Mouse (Mus musculus) midbrain, embryonic 15.5 days (tissue): ENCODE measurements around the gene Insig1. TPM values are rescaled to one million over a fixed set of nuclear protein-coding genes. Genes with fewer than 3 reads are reported as not detected.

Source experiments
- ATAC-seq: fragments of 200-750 bp; cut with Nextera tagmentation; replicated peaks from 2 replicates; pipeline ENCODE4 v1.8.0; 2017; ENCODE audit warnings: moderate TSS enrichment
- H3K27ac ChIP-seq: fragments of 300-500 bp; sonication (generic); 2 replicates; pipeline ENCODE4 v1.5.1; 2015; ENCODE audit warnings: mild to moderate bottlenecking, inconsistent platforms
- H3K27me3 ChIP-seq: fragments of 300-500 bp; sonication (generic); replicated peaks from 2 replicates; pipeline ENCODE4 v1.6.1; 2015; ENCODE audit warnings: inconsistent platforms
- H3K36me3 ChIP-seq: fragments of 300-500 bp; sonication (generic); replicated peaks from 2 replicates; pipeline ENCODE4 v1.6.1; 2015; ENCODE audit warnings: inconsistent platforms
- H3K4me1 ChIP-seq: fragments of 300-500 bp; sonication (generic); 2 replicates; pipeline ENCODE4 v1.6.1; 2015; ENCODE audit warnings: inconsistent platforms
- H3K4me2 ChIP-seq: fragments of 300-500 bp; sonication (generic); 2 replicates; pipeline ENCODE4 v1.6.1; 2015; ENCODE audit warnings: inconsistent platforms, mild to moderate bottlenecking, moderate library complexity
- H3K4me3 ChIP-seq: fragments of 300-500 bp; sonication (generic); 2 replicates; pipeline ENCODE4 v1.5.1; 2015; ENCODE audit warnings: mild to moderate bottlenecking, inconsistent platforms
- H3K9ac ChIP-seq: fragments of 300-500 bp; sonication (generic); 2 replicates; pipeline ENCODE4 v1.6.1; 2015; ENCODE audit warnings: mild to moderate bottlenecking, inconsistent platforms
- H3K9me3 ChIP-seq: fragments of 300-500 bp; sonication (generic); 2 replicates; pipeline ENCODE4 v1.6.1; 2016; ENCODE audit warnings: inconsistent platforms
- WGBS: fragments of 180-500 bp; shearing (Covaris S2); methylation state at CpG from one replicate; pipeline ENCODE4 v1.1.7; 2015; ENCODE audit warnings: mixed read lengths; 5-methylcytosine and 5-hydroxymethylcytosine counted together
- polyA plus RNA-seq: library from polyadenylated mRNA; unstranded; fragments of >200 nt; fragmentation: Nextera tagmentation; extraction: Ambion mirVana; gene quantifications from 2 replicates; pipeline ENCODE4 v1.2.1, GENCODE M21; 2015

The Insig1 gene
- polyA plus RNA-seq, 1 experiment from 2014 or later = 79.3 TPM

DNA sequence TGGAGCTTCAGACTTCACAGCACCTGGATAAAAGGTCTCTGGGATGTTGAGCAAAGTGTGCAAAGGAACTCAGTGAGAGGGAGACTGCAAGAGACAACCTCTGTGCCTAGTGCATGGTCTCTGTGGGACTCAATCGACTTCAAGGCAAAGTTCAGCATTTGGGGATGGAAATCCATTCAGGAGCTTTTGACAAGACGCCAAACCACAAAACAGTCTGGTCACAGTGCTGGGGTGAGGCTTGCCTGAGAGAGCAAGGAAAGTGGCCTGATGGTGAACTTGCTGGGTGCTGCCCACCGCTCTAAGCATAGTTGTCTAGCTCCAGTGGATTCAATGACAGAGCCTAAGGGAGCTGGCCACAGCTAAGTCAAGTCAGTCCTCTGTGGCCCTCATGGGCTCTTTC is 30.4 kb upstream of the Insig1 start:
- no peaks in the 10 kb centered on the region for H3K9me3 ChIP-seq
- H3K4me2 ChIP-seq = no peak overlapping the region
- 94% methylated on average over 3 of the region's 3 CpGs for WGBS
- no peak overlapping the region for H3K27ac ChIP-seq
- H3K4me1 ChIP-seq = peaks cover 9% of the 10 kb centered on the region; the same call in 1 of the 2 replicates
- no peaks in the 10 kb centered on the region for H3K36me3 ChIP-seq
- no peak overlapping the region for H3K4me3 ChIP-seq
- no peak for ATAC-seq
- no peaks in the 10 kb centered on the region for H3K27me3 ChIP-seq
- H3K9ac ChIP-seq = no peak overlapping the region

DNA sequence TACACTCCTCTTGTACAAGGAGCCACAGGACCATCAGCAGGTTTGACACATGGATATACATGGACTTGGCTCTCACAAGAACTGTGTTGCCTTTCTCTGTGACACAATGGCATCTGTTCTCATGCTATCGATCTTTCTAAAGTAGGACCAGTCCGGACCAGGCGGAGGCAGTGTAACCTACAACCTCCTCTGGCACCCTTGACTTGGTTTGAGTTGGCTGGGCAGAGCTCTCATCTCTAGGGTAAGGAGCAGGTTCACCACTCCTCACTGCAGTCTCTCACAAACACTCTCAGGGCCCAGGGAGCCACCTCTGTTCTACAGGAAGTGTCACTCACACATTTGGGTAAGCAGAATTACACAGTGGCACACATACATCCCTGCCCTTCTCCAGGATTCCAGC is 29.1 kb upstream of the Insig1 start:
- WGBS = 95% methylated on average over 3 of the region's 3 CpGs
- Histone ChIP-seq H3K4me3 (no peak overlapping the region), H3K27me3 (no peaks in the 10 kb centered on the region), H3K4me2 (no peak overlapping the region), H3K27ac (no peak overlapping the region), H3K9ac (no peak overlapping the region), H3K9me3 (no peaks in the 10 kb centered on the region), H3K36me3 (no peaks in the 10 kb centered on the region), H3K4me1 (peaks cover 9% of the 10 kb centered on the region; the same call in 1 of the 2 replicates)
- no peak for ATAC-seq

DNA sequence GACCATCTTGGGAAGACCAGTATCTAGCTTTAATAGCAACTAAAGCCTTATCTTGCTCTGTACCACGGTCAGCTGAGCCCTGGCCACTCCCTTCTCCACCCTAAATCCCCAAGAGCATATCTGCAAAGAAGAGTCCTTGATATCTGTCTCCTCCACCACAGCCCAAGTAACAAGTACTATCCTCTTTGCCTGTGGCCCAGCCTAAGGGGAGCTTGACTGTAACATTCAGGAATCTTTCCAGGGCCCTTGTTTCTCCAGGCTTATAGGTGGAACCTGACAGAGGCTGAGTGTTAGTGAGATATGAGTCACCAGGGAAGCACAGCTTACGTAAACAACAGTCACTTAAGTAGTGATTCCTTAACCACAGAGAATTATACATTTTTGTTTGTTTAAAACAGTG is 28.4 kb upstream of the Insig1 start:
- Histone ChIP-seq H3K27me3 (no peaks in the 10 kb centered on the region), H3K4me1 (peaks cover 6% of the 10 kb centered on the region; the same call in 1 of the 2 replicates), H3K9ac (no peak overlapping the region), H3K9me3 (no peaks in the 10 kb centered on the region), H3K27ac (no peak overlapping the region), H3K4me2 (no peak overlapping the region), H3K36me3 (no peaks in the 10 kb centered on the region), H3K4me3 (no peak overlapping the region)
- ATAC-seq = no peak
- WGBS = 77% methylated on average over 2 of the region's 2 CpGs

DNA sequence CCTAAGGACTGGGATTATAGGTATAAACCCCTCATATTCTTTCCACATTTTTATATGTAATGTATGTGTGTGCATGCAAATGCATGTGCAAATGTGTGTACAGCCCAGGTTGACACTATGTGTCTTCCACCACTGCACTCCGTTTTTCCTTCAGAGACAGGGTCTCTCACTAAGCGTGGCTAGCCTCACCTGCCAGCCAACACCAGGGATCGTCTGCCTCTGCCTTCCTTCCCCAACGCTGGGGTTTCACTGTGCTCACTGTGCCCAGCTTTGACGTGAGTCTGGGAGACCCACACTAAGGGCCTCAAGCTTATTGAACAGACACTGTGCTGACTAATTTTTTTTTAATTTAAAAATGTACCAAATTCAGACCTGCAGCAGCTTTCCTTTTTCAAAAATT is 27.8 kb upstream of the Insig1 start:
- Histone ChIP-seq H3K4me1 (no peaks in the 10 kb centered on the region), H3K4me3 (no peak overlapping the region), H3K9ac (no peak overlapping the region), H3K4me2 (no peak overlapping the region), H3K27me3 (no peaks in the 10 kb centered on the region), H3K36me3 (no peaks in the 10 kb centered on the region), H3K27ac (no peak overlapping the region), H3K9me3 (no peaks in the 10 kb centered on the region)
- ATAC-seq = no peak
- 82% methylated on average over 5 of the region's 5 CpGs for WGBS

- H3K9me3 ChIP-seq = no peaks in the 10 kb centered on the region
- no peak overlapping the region for H3K9ac ChIP-seq
- H3K27ac ChIP-seq = no peak overlapping the region
- no peaks in the 10 kb centered on the region for H3K27me3 ChIP-seq
- no peaks in the 10 kb centered on the region for H3K36me3 ChIP-seq
- no peak for ATAC-seq
- no peak overlapping the region for H3K4me3 ChIP-seq
- H3K4me2 ChIP-seq = no peak overlapping the region
- no peaks in the 10 kb centered on the region for H3K4me1 ChIP-seq
- WGBS = 90% methylated on average over 3 of the region's 3 CpGs
Observed at GRCm38 (mm10) chr5:28046966-28047365, 24.2 kb upstream of the Insig1 start.

- H3K27ac ChIP-seq = no peak overlapping the region
- H3K27me3 ChIP-seq = no peaks in the 10 kb centered on the region
- H3K9ac ChIP-seq = no peak overlapping the region
- H3K4me1 ChIP-seq = no peaks in the 10 kb centered on the region
- no peak for ATAC-seq
- H3K9me3 ChIP-seq = no peaks in the 10 kb centered on the region
- no peak overlapping the region for H3K4me2 ChIP-seq
- H3K4me3 ChIP-seq = no peak overlapping the region
- H3K36me3 ChIP-seq = no peaks in the 10 kb centered on the region
- WGBS = 74% methylated on average over 1 of the region's 1 CpGs
Observed at GRCm38 (mm10) chr5:28047961-28048360, 23.2 kb upstream of the Insig1 start.

GRCm38 (mm10) chr5:28055450-28055849 is 15.7 kb upstream of the Insig1 start:
- no peaks in the 10 kb centered on the region for H3K27me3 ChIP-seq
- 44% methylated on average over 2 of the region's 2 CpGs for WGBS
- no peaks in the 10 kb centered on the region for H3K4me1 ChIP-seq
- no peak overlapping the region for H3K4me3 ChIP-seq
- H3K9me3 ChIP-seq = no peaks in the 10 kb centered on the region
- H3K36me3 ChIP-seq = no peaks in the 10 kb centered on the region
- ATAC-seq = no peak
- no peak overlapping the region for H3K4me2 ChIP-seq
- H3K9ac ChIP-seq = no peak overlapping the region
- no peak overlapping the region for H3K27ac ChIP-seq

- WGBS = 84% methylated on average over 3 of the region's 3 CpGs
- H3K9ac ChIP-seq = no peak overlapping the region
- no peak overlapping the region for H3K4me2 ChIP-seq
- no peak overlapping the region for H3K4me3 ChIP-seq
- no peaks in the 10 kb centered on the region for H3K27me3 ChIP-seq
- no peak overlapping the region for H3K27ac ChIP-seq
- H3K36me3 ChIP-seq = no peaks in the 10 kb centered on the region
- ATAC-seq = no peak
- no peaks in the 10 kb centered on the region for H3K4me1 ChIP-seq
- no peaks in the 10 kb centered on the region for H3K9me3 ChIP-seq
Observed at GRCm38 (mm10) chr5:28056877-28057276, 14.3 kb upstream of the Insig1 start.

DNA sequence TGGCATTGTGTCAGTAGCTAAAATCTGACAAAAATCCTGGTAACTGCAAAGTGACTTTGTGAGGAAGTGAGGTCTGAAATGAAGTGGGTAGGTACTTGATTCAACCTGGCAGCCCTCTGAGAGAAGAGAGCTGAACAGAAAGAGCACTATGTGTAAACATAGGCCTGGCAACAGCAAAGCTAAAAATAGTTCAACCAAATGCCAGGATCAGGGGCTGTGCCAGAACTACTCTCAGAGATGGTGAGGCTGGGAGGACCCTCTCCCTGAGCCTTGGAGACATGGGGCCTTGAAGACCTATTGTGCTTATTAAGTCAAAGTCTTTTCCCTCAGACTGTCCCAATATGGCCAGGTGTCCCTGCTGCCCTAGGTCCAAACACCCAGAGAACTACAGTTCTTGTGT is 10.7 kb upstream of the Insig1 start:
- H3K4me1 ChIP-seq = no peaks in the 10 kb centered on the region
- no peak overlapping the region for H3K4me3 ChIP-seq
- no peaks in the 10 kb centered on the region for H3K9me3 ChIP-seq
- H3K27me3 ChIP-seq = no peaks in the 10 kb centered on the region
- no peak overlapping the region for H3K9ac ChIP-seq
- H3K4me2 ChIP-seq = no peak overlapping the region
- H3K27ac ChIP-seq = no peak overlapping the region
- H3K36me3 ChIP-seq = no peaks in the 10 kb centered on the region
- ATAC-seq = no peak

- Histone ChIP-seq H3K36me3 (no peaks in the 10 kb centered on the region), H3K4me1 (no peaks in the 10 kb centered on the region), H3K27me3 (no peaks in the 10 kb centered on the region), H3K9ac (no peak overlapping the region), H3K4me2 (no peak overlapping the region), H3K27ac (no peak overlapping the region), H3K9me3 (no peaks in the 10 kb centered on the region), H3K4me3 (no peak overlapping the region)
- no peak for ATAC-seq
- WGBS = 78% methylated on average over 6 of the region's 6 CpGs
Observed at GRCm38 (mm10) chr5:28061011-28061410, 10.2 kb upstream of the Insig1 start.

- 88% methylated on average over 3 of the region's 3 CpGs for WGBS
- H3K4me1 ChIP-seq = no peaks in the 10 kb centered on the region; the same call in 1 of the 2 replicates
- no peak overlapping the region for H3K4me3 ChIP-seq
- no peak overlapping the region for H3K9ac ChIP-seq
- no peak overlapping the region for H3K27ac ChIP-seq
- H3K9me3 ChIP-seq = no peaks in the 10 kb centered on the region
- H3K4me2 ChIP-seq = no peak overlapping the region
- no peaks in the 10 kb centered on the region for H3K27me3 ChIP-seq
- peak; percentile 24; the same call in 1 of the 2 replicates for ATAC-seq
- no peaks in the 10 kb centered on the region for H3K36me3 ChIP-seq
Observed at GRCm38 (mm10) chr5:28063989-28064624, 7.1 kb upstream of the Insig1 start.

- no peak for ATAC-seq
- H3K36me3 ChIP-seq = no peaks in the 10 kb centered on the region
- H3K4me3 ChIP-seq = no peak overlapping the region
- H3K9me3 ChIP-seq = no peaks in the 10 kb centered on the region
- peaks cover 11% of the 10 kb centered on the region for H3K4me1 ChIP-seq
- 80% methylated on average over 4 of the region's 4 CpGs for WGBS
- H3K27ac ChIP-seq = no peak overlapping the region
- no peaks in the 10 kb centered on the region for H3K27me3 ChIP-seq
- no peak overlapping the region for H3K9ac ChIP-seq
- no peak overlapping the region for H3K4me2 ChIP-seq
Observed at GRCm38 (mm10) chr5:28065275-28065674, 5.9 kb upstream of the Insig1 start.

DNA sequence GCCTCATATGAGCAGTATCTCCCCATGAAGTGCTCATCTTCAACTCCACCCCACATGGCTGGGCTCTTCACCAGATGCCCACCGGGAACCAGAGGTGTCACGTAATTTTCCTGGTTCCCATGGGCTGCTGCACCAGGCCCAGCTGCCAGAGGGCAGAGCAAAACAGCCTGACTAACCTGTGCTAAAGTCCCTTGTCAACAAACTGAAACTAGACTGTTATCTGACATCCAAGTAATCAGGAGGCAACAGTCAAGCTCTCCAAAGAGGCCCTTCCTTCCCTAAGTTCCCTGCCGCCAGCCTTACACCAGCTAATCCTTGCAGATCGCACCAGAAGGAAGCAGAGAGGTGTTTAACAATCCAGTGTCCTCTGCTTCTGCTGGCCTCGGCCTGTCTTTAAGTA is 4.9 kb upstream of the Insig1 start:
- WGBS = 79% methylated on average over 5 of the region's 5 CpGs
- Histone ChIP-seq H3K4me2 (no peak overlapping the region), H3K27ac (no peak overlapping the region), H3K36me3 (no peaks in the 10 kb centered on the region), H3K4me1 (peaks cover 15% of the 10 kb centered on the region), H3K4me3 (no peak overlapping the region), H3K9me3 (no peaks in the 10 kb centered on the region), H3K27me3 (no peaks in the 10 kb centered on the region), H3K9ac (no peak overlapping the region)
- no peak for ATAC-seq
